Mouse (Mus musculus) cerebellum, postnatal 25 days (tissue): Measurements from ENCODE around the gene 1110004F10Rik.

ENCODE experiments used
- DNase-seq, 2 experiments: peaks; one replicate each; pipeline ENCODE4 v3.0.0; 2021; ENCODE audit warnings: mixed read lengths in 2 of 2

The 1110004F10Rik gene

GRCm38 (mm10) chr7:116099952-116100528, 60.8 kb downstream of the 1110004F10Rik start:
- no peak for DNase-seq

GRCm38 (mm10) chr7:116103091-116103490, 63.9 kb downstream of the 1110004F10Rik start:
- DNase-seq: no peak

- DNase-seq: no peak
Observed at GRCm38 (mm10) chr7:116110661-116111060, 71.5 kb downstream of the 1110004F10Rik start.

- no peak for DNase-seq
Observed at GRCm38 (mm10) chr7:116111546-116111945, 72.3 kb downstream of the 1110004F10Rik start.

- no peak for DNase-seq
Observed at GRCm38 (mm10) chr7:116115216-116115930, 76.2 kb downstream of the 1110004F10Rik start.

GRCm38 (mm10) chr7:116115991-116116390, 76.8 kb downstream of the 1110004F10Rik start:
- DNase-seq: no peak

- DNase-seq: no peak
Observed at GRCm38 (mm10) chr7:116119306-116119857, 80.2 kb downstream of the 1110004F10Rik start.

GRCm38 (mm10) chr7:116120737-116121136, 81.5 kb downstream of the 1110004F10Rik start:
- DNase-seq: no peak

GRCm38 (mm10) chr7:116121202-116121601, 82.0 kb downstream of the 1110004F10Rik start:
- DNase-seq: no peak

GRCm38 (mm10) chr7:116122981-116123596, 83.9 kb downstream of the 1110004F10Rik start:
- DNase-seq: no peak

GRCm38 (mm10) chr7:116123597-116123985, 84.4 kb downstream of the 1110004F10Rik start:
- no peak for DNase-seq

- DNase-seq: no peak
Observed at GRCm38 (mm10) chr7:116124057-116124456, 84.9 kb downstream of the 1110004F10Rik start.

- peak in 1 of 2 experiments; percentile 31 for DNase-seq
Observed at GRCm38 (mm10) chr7:116125671-116126070, 86.5 kb downstream of the 1110004F10Rik start.

GRCm38 (mm10) chr7:116127052-116127451, 87.9 kb downstream of the 1110004F10Rik start:
- no peak for DNase-seq

- no peak for DNase-seq
Observed at GRCm38 (mm10) chr7:116128286-116128685, 89.1 kb downstream of the 1110004F10Rik start.

GRCm38 (mm10) chr7:116129374-116129773, 90.2 kb downstream of the 1110004F10Rik start:
- no peak for DNase-seq

GRCm38 (mm10) chr7:116131390-116131789, 92.2 kb downstream of the 1110004F10Rik start:
- DNase-seq: peak in 1 of 2 experiments; percentile 38

- peak; percentile 81 to 89 for DNase-seq
Observed at GRCm38 (mm10) chr7:116132078-116132477, 92.9 kb downstream of the 1110004F10Rik start.

- peak in 1 of 2 experiments; percentile 35 for DNase-seq
Observed at GRCm38 (mm10) chr7:116134413-116135292, 95.5 kb downstream of the 1110004F10Rik start.

- DNase-seq: no peak
Observed at GRCm38 (mm10) chr7:116137149-116137548, 98.0 kb downstream of the 1110004F10Rik start.

- no peak for DNase-seq
Observed at GRCm38 (mm10) chr7:116137671-116138070, 98.5 kb downstream of the 1110004F10Rik start.

GRCm38 (mm10) chr7:116145030-116145429, 105.8 kb downstream of the 1110004F10Rik start:
- DNase-seq: no peak

- DNase-seq: no peak
Observed at GRCm38 (mm10) chr7:116147114-116147513, 107.9 kb downstream of the 1110004F10Rik start.
